Mouse (Mus musculus) liver, embryonic 13.5 days (tissue): ENCODE results near the gene Zfp948. TPM values are rescaled to one million over a fixed set of nuclear protein-coding genes. Genes with fewer than 3 reads are reported as not detected.

ENCODE experiments used
- polyA plus RNA-seq: library from polyadenylated mRNA; unstranded; fragments of >200 nt; fragmentation: Nextera tagmentation; extraction: Ambion mirVana; gene quantifications from 2 replicates; pipeline ENCODE4 v1.2.1, GENCODE M21; 2015

The Zfp948 gene
- polyA plus RNA-seq, 1 experiment from 2014 or later, result 5.8 TPM

Other genes starting within 250 kb of the Zfp948 start
- gene Zfp677, start 183.3 kb upstream of the Zfp948 start, polyA plus RNA-seq, result 0.68 and 1.1 TPM in 2 replicates
- gene Zfp54, start 143.8 kb upstream of the Zfp948 start, polyA plus RNA-seq, result 2.1 and 2.6 TPM in 2 replicates
- 6.5 and 7.8 TPM in 2 replicates for gene Zfp51, start 116.6 kb upstream of the Zfp948 start, polyA plus RNA-seq
- 3.2 and 5.2 TPM in 2 replicates for gene Zfp53, start 78.0 kb upstream of the Zfp948 start, polyA plus RNA-seq
- gene Zfp52, start 31.5 kb upstream of the Zfp948 start, polyA plus RNA-seq, result 0.92 and 1.5 TPM in 2 replicates
- 1.1 and 1.3 TPM in 2 replicates for gene Zfp983, start 83.6 kb downstream of the Zfp948 start, polyA plus RNA-seq
- gene Gm10226, start 124.9 kb downstream of the Zfp948 start, polyA plus RNA-seq, result 3.7 and 4.9 TPM in 2 replicates
- gene Zfp760, start 140.7 kb downstream of the Zfp948 start, polyA plus RNA-seq, result 3.8 and 5.0 TPM in 2 replicates
- 2.0 and 2.4 TPM in 2 replicates for gene Zfp229, start 163.8 kb downstream of the Zfp948 start, polyA plus RNA-seq